Mouse (Mus musculus) olfactory bulb, adult 2 months (tissue): ENCODE results near the gene Ptk6.

ENCODE experiments used
- CTCF ChIP-seq: fragments of 200-500 bp; IDR thresholded peaks from 2 replicates; pipeline ENCODE4 v1.5.1; 2012; ENCODE audit warnings: low read depth, mild to moderate bottlenecking, low read length, moderate library complexity; ENCODE audit not compliant: insufficient read depth
- POLR2A ChIP-seq: fragments of 200-500 bp; IDR thresholded peaks from 2 replicates; pipeline ENCODE4 v1.6.1; 2012; ENCODE audit warnings: mild to moderate bottlenecking, low read depth, low read length, moderate library complexity; ENCODE audit not compliant: insufficient read depth

DNA sequence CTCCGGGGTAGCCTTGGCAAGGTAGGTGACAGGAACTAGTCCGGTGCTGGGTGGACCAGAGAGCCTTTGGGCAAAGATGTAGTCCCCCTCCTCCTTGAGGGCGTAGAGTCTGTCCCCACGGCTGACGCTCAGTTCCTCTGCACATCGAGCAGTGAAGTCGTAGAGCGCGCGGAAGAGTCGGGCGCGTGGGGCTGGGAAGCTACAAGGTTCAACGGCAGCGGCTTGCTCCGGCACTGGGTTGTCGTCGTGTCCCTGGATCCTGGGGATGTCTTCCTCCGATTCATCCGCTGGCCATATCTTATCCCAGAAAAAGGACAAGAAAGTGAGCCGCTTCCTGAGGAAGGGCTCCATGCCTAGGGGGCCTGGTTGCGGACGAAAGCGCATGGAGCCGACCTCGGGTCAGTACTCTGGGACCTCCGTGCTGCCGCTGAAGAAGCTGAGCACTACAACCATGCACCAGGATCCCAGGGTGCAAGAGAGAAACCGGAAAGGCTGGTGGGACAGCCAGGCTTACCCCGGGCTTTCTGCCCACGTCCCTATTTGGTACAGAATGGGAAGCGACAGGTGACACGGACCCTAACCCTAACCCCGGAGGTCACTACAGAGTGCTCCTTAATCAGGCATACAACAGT lies 9.9 kb upstream of the Ptk6 start:
- TF ChIP-seq CTCF (no peak), POLR2A (no peak)
